Mouse (Mus musculus) kidney, adult 2 months (tissue): ENCODE measurements around the gene Zfp592.

Experiments
- CTCF ChIP-seq: fragments of 200-500 bp; conservative IDR thresholded peaks from 2 replicates; pipeline ENCODE4 v1.5.1; 2011; ENCODE audit warnings: low read depth, mild to moderate bottlenecking, control low read depth, low read length, moderate library complexity, mixed read lengths; ENCODE audit not compliant: insufficient read depth, insufficient read length
- POLR2A ChIP-seq: fragments of 200-500 bp; IDR thresholded peaks from one replicate; pipeline ENCODE4 v1.6.1; 2011; ENCODE audit warnings: low read depth, low read length, control low read depth

DNA sequence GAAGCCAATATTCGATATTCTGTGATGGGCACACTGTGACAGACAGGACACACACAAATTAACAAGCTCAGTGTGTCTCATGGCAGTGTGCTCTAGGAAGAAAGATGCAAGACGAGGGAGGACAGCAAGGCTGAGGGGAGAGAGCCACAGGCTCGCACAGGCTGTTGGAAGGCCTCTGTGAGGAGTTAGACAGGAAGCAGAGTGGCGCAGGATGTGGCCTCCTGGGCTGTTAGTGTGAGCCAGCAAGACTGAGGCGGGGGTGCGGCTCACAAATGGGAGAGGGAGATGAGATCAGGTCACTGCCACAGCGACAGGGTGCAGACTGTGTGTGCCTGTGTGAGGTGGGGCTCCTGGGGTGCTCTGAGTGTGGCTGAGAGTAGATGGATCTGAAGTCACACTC lies 81.8 kb downstream of the Zfp592 start:
- TF ChIP-seq CTCF (no peak), POLR2A (no peak)
